Mouse (Mus musculus): ENCODE data around the gene Olfr1416. TPM values are rescaled to one million over a fixed set of nuclear protein-coding genes. Genes with fewer than 3 reads are reported as not detected.

Gene Olfr1416
- polyA plus RNA-seq, 1 experiment, result not detected

DNA sequence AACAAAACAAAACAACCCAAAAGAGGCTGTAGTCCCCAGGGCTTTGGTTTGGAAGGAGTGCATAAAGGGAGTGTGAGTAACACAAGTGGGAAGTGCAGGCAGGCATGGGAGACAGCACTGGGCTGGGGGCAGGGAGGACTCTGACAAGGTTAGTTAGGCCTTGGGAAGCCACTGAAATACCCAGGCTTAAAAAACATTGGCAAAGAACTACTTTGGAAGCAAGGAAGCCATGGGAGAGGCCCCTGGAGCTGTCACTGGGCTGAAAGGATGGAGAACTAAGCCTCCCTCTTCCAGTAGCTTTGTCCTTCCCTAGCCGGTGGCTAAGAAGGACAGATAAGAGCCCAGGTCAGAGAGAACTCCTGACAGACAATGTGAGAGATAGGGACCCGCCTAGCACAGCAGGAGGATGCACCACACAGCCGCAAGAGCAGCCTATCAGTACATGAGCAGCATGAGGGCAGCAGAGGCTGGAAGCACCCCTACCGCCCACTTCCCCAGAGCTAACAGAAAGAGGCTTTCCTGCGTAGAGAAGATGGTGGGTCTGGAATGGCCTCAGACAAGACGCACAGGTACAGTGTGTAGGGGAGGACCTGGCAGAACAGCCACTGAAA, 43.4 kb downstream of the Olfr1416 start:
- TF ChIP-seq CTCF (IDR thresholded peaks at IDR 0.05; ENCODE audit: extremely low read depth, insufficient read length, insufficient replicate concordance, low read depth, low read length) (no peak), POLR2A (IDR thresholded peaks at IDR 0.05; ENCODE audit: low read depth, low read length) (no peak)
- Histone ChIP-seq H3K27ac (ENCODE audit: insufficient read depth, low read depth, low read length) (no peak overlapping the region), H3K36me3 (ENCODE audit: control insufficient read depth, insufficient read depth, low read length) (peaks cover 56% of the 10 kb centered on the region), H3K27me3 (ENCODE audit: control insufficient read depth, insufficient read depth, low read length) (no peaks in the 10 kb centered on the region), H3K4me3 (ENCODE audit: low read depth, low read length) (no peak overlapping the region), H3K4me1 (ENCODE audit: control insufficient read depth, insufficient read depth, insufficient read length, low read length) (no peaks in the 10 kb centered on the region)
- 86% methylated on average over 6 of the region's 6 CpGs for WGBS

GRCm38 (mm10) chr1:92440066-92440750, 44.7 kb downstream of the Olfr1416 start:
- TF ChIP-seq POLR2A (IDR thresholded peaks at IDR 0.05; ENCODE audit: low read depth, low read length) (no peak), CTCF (IDR thresholded peaks at IDR 0.05; ENCODE audit: extremely low read depth, insufficient read length, insufficient replicate concordance, low read depth, low read length) (no peak)

GRCm38 (mm10) chr1:92437678-92438271, 47.1 kb downstream of the Olfr1416 start:
- WGBS, result 37% methylated on average over 9 of the region's 9 CpGs
- H3K36me3 ChIP-seq (ENCODE audit: control insufficient read depth, insufficient read depth, low read length), result peaks cover 36% of the 10 kb centered on the region
- no peak for TF ChIP-seq CTCF (IDR thresholded peaks at IDR 0.05; ENCODE audit: extremely low read depth, insufficient read length, insufficient replicate concordance, low read depth, low read length)
- TF ChIP-seq POLR2A (IDR thresholded peaks at IDR 0.05; ENCODE audit: low read depth, low read length), result no peak

More at GRCm38 (mm10) chr1:92440066-92440750, 44.7 kb downstream of the Olfr1416 start:
- Histone ChIP-seq H3K27ac (ENCODE audit: insufficient read depth, low read depth, low read length) (no peak overlapping the region), H3K4me3 (ENCODE audit: low read depth, low read length) (no peak overlapping the region), H3K4me1 (ENCODE audit: control insufficient read depth, insufficient read depth, insufficient read length, low read length) (no peaks in the 10 kb centered on the region), H3K27me3 (ENCODE audit: control insufficient read depth, insufficient read depth, low read length) (no peaks in the 10 kb centered on the region), H3K36me3 (ENCODE audit: control insufficient read depth, insufficient read depth, low read length) (peaks cover 51% of the 10 kb centered on the region)
- 91% methylated on average over 9 of the region's 9 CpGs for WGBS

GRCm38 (mm10) chr1:92436831-92437321, 48.0 kb downstream of the Olfr1416 start:
- H3K27me3 ChIP-seq (ENCODE audit: control insufficient read depth, insufficient read depth, low read length), result no peaks in the 10 kb centered on the region
- H3K27ac ChIP-seq (ENCODE audit: insufficient read depth, low read depth, low read length), result no peak overlapping the region
- 64% methylated on average over 4 of the region's 4 CpGs for WGBS
- no peaks in the 10 kb centered on the region for H3K4me1 ChIP-seq (ENCODE audit: control insufficient read depth, insufficient read depth, insufficient read length, low read length)
- TF ChIP-seq CTCF (IDR thresholded peaks at IDR 0.05; ENCODE audit: extremely low read depth, insufficient read length, insufficient replicate concordance, low read depth, low read length) (no peak), POLR2A (IDR thresholded peaks at IDR 0.05; ENCODE audit: low read depth, low read length) (no peak)
- peaks cover 28% of the 10 kb centered on the region for H3K36me3 ChIP-seq (ENCODE audit: control insufficient read depth, insufficient read depth, low read length)
- no peak overlapping the region for H3K4me3 ChIP-seq (ENCODE audit: low read depth, low read length)

More at GRCm38 (mm10) chr1:92437678-92438271, 47.1 kb downstream of the Olfr1416 start:
- Histone ChIP-seq H3K27ac (ENCODE audit: insufficient read depth, low read depth, low read length) (no peak overlapping the region), H3K4me3 (ENCODE audit: low read depth, low read length) (no peak overlapping the region), H3K27me3 (ENCODE audit: control insufficient read depth, insufficient read depth, low read length) (no peaks in the 10 kb centered on the region), H3K4me1 (ENCODE audit: control insufficient read depth, insufficient read depth, insufficient read length, low read length) (no peaks in the 10 kb centered on the region)

GRCm38 (mm10) chr1:92434986-92435385, 49.9 kb downstream of the Olfr1416 start:
- peaks cover 15% of the 10 kb centered on the region for H3K36me3 ChIP-seq (ENCODE audit: control insufficient read depth, insufficient read depth, low read length)
- no peak for TF ChIP-seq CTCF (IDR thresholded peaks at IDR 0.05; ENCODE audit: extremely low read depth, insufficient read length, insufficient replicate concordance, low read depth, low read length)
- no peak for TF ChIP-seq POLR2A (IDR thresholded peaks at IDR 0.05; ENCODE audit: low read depth, low read length)
- 89% methylated on average over 1 of the region's 1 CpGs for WGBS

DNA sequence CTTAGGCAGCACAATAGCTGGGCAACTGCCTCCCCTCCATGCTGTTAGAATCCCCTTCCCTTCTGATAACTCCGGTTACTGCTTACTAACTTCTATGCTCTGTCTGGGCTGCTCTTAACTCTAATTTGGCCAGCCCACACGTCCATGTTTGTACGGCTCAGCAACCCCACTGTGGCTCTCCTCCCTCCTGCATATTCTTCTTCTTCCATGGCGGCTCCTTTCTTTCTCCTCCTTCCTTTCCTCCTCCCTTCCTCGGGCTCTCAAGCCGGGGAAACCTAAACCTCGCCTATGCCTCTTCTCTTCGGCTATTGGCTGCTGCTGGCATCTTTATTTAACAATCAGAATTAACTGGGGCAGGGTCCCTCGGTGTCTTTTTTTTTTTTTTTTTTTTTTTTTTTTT, 52.1 kb downstream of the Olfr1416 start:
- no peaks in the 10 kb centered on the region for H3K27me3 ChIP-seq (ENCODE audit: control insufficient read depth, insufficient read depth, low read length)
- TF ChIP-seq POLR2A (IDR thresholded peaks at IDR 0.05; ENCODE audit: low read depth, low read length), result no peak
- WGBS, result 68% methylated on average over 9 of the region's 9 CpGs
- no peaks in the 10 kb centered on the region for H3K36me3 ChIP-seq (ENCODE audit: control insufficient read depth, insufficient read depth, low read length)
- H3K4me3 ChIP-seq (ENCODE audit: low read depth, low read length), result no peak overlapping the region
- H3K4me1 ChIP-seq (ENCODE audit: control insufficient read depth, insufficient read depth, insufficient read length, low read length), result no peaks in the 10 kb centered on the region
- no peak overlapping the region for H3K27ac ChIP-seq (ENCODE audit: insufficient read depth, low read depth, low read length)

More at GRCm38 (mm10) chr1:92434986-92435385, 49.9 kb downstream of the Olfr1416 start:
- H3K27ac ChIP-seq (ENCODE audit: insufficient read depth, low read depth, low read length), result no peak overlapping the region
- no peak overlapping the region for H3K4me3 ChIP-seq (ENCODE audit: low read depth, low read length)
- no peaks in the 10 kb centered on the region for H3K27me3 ChIP-seq (ENCODE audit: control insufficient read depth, insufficient read depth, low read length)
- H3K4me1 ChIP-seq (ENCODE audit: control insufficient read depth, insufficient read depth, insufficient read length, low read length), result no peaks in the 10 kb centered on the region

GRCm38 (mm10) chr1:92432098-92432497, 52.8 kb downstream of the Olfr1416 start:
- H3K27ac ChIP-seq (ENCODE audit: insufficient read depth, low read depth, low read length), result no peak overlapping the region
- 73% methylated on average over 4 of the region's 4 CpGs for WGBS
- no peaks in the 10 kb centered on the region for H3K27me3 ChIP-seq (ENCODE audit: control insufficient read depth, insufficient read depth, low read length)
- TF ChIP-seq CTCF (IDR thresholded peaks at IDR 0.05; ENCODE audit: extremely low read depth, insufficient read length, insufficient replicate concordance, low read depth, low read length), result no peak
- no peak for TF ChIP-seq POLR2A (IDR thresholded peaks at IDR 0.05; ENCODE audit: low read depth, low read length)
- no peaks in the 10 kb centered on the region for H3K36me3 ChIP-seq (ENCODE audit: control insufficient read depth, insufficient read depth, low read length)
- H3K4me3 ChIP-seq (ENCODE audit: low read depth, low read length), result no peak overlapping the region
- no peaks in the 10 kb centered on the region for H3K4me1 ChIP-seq (ENCODE audit: control insufficient read depth, insufficient read depth, insufficient read length, low read length)

Data from small intestine, adult 2 months (tissue).